Mouse (Mus musculus) C2C12 (cell line): ENCODE data around the gene Ahdc1. TPM values are rescaled to one million over a fixed set of nuclear protein-coding genes. Genes with fewer than 3 reads are reported as not detected.

Experiments
- H3K27me3 ChIP-seq: one replicate; pipeline ENCODE4 v1.6.1; 2011; ENCODE audit not compliant: control insufficient read depth, insufficient read depth, insufficient read length
- H3K36me3 ChIP-seq: one replicate; pipeline ENCODE4 v1.6.1; 2011; ENCODE audit not compliant: control insufficient read depth, insufficient read depth
- H3K4me3 ChIP-seq: one replicate; pipeline ENCODE4 v1.5.1; 2011; ENCODE audit warnings: mild to moderate bottlenecking, control low read depth; ENCODE audit not compliant: poor library complexity, insufficient read depth, severe bottlenecking
- H3K79me2 ChIP-seq: one replicate; pipeline ENCODE4 v1.6.1; 2011; ENCODE audit not compliant: control insufficient read depth, insufficient read depth
- H3K79me3 ChIP-seq: one replicate; pipeline ENCODE4 v1.6.1; 2011; ENCODE audit warnings: low read depth, control low read depth
- H3ac ChIP-seq: one replicate; pipeline ENCODE3; 2011; ENCODE audit warnings: low read depth; ENCODE audit not compliant: control insufficient read depth, insufficient read length
- CEBPB ChIP-seq: IDR thresholded peaks from one replicate; pipeline ENCODE4 v1.6.1; 2011; ENCODE audit warnings: low read depth, mild to moderate bottlenecking, control low read depth, moderate library complexity
- CTCF ChIP-seq: IDR thresholded peaks from one replicate; pipeline ENCODE4 v1.5.1; 2011; ENCODE audit not compliant: control insufficient read depth, insufficient read depth, insufficient read length
- FOSL1 ChIP-seq: IDR thresholded peaks from one replicate; pipeline ENCODE4 v1.8.0; 2011; ENCODE audit warnings: mild to moderate bottlenecking, low read length; ENCODE audit not compliant: poor library complexity, insufficient read depth, severe bottlenecking
- MAX ChIP-seq: IDR thresholded peaks from one replicate; pipeline ENCODE4 v1.6.1; 2011; ENCODE audit warnings: mild to moderate bottlenecking, control low read depth
- MYOD1 ChIP-seq: IDR thresholded peaks from one replicate; pipeline ENCODE4 v1.6.1; 2011; ENCODE audit warnings: low read depth; ENCODE audit not compliant: control insufficient read depth, insufficient read length
- MYOG ChIP-seq: IDR thresholded peaks from one replicate; pipeline ENCODE4 v1.6.1; 2011; ENCODE audit not compliant: control insufficient read depth, insufficient read length; ENCODE audit errors: extremely low read depth
- USF1 ChIP-seq: IDR thresholded peaks from one replicate; pipeline ENCODE4 v1.6.1; 2011; ENCODE audit warnings: low read depth, mild to moderate bottlenecking, control low read depth, moderate library complexity
- polyA plus RNA-seq: library from polyadenylated mRNA; unstranded; fragments of >200 nt; fragmentation: generic; extraction: Trizol; gene quantifications from one replicate; pipeline ENCODE4 v1.2.1, GENCODE M21; 2012; ENCODE audit warnings: missing spikeins

Ahdc1 gene
- polyA plus RNA-seq, 1 experiment: 27.9 TPM

DNA sequence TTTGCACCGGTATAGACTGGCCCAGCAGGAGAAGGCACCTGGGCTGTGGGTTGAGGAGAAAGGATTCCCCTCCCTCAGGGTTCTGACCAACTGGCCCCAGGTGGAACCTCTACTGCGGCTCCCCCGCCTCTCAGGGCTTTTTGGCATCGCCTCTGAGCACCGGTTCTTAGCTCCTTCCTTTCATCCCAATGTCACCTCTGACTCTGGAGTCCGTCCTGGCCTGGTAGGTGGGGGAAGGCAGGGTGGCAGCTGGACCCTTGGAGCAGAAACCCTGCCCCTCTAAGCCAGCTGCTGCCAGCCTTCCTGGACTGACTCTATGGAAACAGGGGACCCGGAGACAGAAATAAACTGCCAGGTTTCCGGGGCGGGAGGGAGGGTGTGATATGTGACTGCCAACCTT, 26.2 kb downstream of the Ahdc1 start:
- Histone ChIP-seq H3K79me2 (peaks cover 88% of the 10 kb centered on the region), H3K4me3 (no peak overlapping the region), H3K36me3 (peaks cover 5% of the 10 kb centered on the region), H3K79me3 (peaks cover 38% of the 10 kb centered on the region), H3K27me3 (no peaks in the 10 kb centered on the region), H3ac (no peak overlapping the region)
- TF ChIP-seq MYOG: no peak
- TF ChIP-seq MYOD1: no peak
- no peak for TF ChIP-seq USF1
- TF ChIP-seq FOSL1: no peak
- TF ChIP-seq MAX: no peak
- TF ChIP-seq CTCF: no peak
- TF ChIP-seq CEBPB: no peak

DNA sequence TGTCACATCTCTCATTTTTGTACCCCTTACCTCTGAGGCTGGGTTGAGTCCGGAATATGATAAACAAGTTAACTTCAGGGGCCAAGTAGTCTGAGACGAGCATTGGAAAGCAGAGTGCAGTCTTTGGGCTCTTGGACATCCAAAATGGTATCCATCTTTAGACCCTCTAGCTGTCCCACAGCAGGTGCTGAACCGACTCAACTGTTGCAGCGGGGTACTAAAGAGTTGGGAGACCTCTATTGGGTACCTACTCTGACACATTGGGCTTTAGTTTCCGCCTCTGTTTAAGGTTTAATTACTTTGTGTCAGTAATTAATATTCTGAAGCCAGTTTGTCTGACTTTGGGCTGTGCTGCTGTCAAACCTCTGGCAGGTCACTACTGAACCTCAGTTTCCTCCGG, 26.7 kb downstream of the Ahdc1 start:
- H3K79me2 ChIP-seq: peaks cover 88% of the 10 kb centered on the region
- no peak overlapping the region for H3K4me3 ChIP-seq
- TF ChIP-seq MYOD1: no peak
- TF ChIP-seq MAX: no peak
- no peak for TF ChIP-seq USF1
- TF ChIP-seq FOSL1: no peak
- TF ChIP-seq CEBPB: no peak
- TF ChIP-seq CTCF: no peak
- no peak for TF ChIP-seq MYOG
- H3ac ChIP-seq: no peak overlapping the region
- peaks cover under 1% of the 10 kb centered on the region for H3K36me3 ChIP-seq
- no peaks in the 10 kb centered on the region for H3K27me3 ChIP-seq
- peaks cover 39% of the 10 kb centered on the region for H3K79me3 ChIP-seq

DNA sequence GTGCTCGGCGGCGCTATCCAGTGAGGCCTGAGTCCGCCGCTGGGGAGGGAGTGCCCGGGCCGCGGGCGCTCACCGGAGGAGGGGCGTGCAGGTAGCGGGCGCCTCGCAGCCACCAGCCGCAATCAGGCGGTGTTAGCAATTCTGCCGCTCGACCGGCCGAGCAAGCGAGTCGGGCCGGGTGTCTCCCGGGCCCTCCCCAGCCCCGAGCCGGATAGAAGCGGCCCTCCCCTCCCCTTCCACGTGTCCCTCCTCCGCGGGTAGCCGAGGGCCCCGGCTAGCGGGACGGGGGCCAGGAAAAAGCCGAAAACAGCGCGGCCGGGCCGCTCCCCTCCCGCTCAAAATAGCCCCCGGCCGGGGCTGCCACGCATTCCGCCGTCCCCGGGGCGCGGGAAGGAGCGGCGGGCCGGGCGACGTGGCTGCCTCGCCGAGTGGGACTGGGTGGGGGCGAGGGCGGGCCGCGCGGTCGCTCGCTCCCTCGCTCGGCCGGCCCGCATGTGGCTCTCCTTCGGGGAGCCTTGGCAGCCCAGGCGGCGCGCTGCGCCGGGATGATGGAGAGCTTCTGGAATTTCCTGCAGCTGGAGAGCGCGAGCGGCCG, 27.6 kb downstream of the Ahdc1 start:
- Histone ChIP-seq H3K36me3 (no peaks in the 10 kb centered on the region), H3K4me3 (peak overlapping the region; percentile 30), H3K27me3 (no peaks in the 10 kb centered on the region), H3K79me2 (peaks cover 89% of the 10 kb centered on the region), H3ac (peak overlapping the region; percentile 90), H3K79me3 (peaks cover 43% of the 10 kb centered on the region)
- TF ChIP-seq USF1 (no peak), MAX (no peak), CTCF (no peak), MYOG (no peak), MYOD1 (no peak), CEBPB (no peak), FOSL1 (no peak)

DNA sequence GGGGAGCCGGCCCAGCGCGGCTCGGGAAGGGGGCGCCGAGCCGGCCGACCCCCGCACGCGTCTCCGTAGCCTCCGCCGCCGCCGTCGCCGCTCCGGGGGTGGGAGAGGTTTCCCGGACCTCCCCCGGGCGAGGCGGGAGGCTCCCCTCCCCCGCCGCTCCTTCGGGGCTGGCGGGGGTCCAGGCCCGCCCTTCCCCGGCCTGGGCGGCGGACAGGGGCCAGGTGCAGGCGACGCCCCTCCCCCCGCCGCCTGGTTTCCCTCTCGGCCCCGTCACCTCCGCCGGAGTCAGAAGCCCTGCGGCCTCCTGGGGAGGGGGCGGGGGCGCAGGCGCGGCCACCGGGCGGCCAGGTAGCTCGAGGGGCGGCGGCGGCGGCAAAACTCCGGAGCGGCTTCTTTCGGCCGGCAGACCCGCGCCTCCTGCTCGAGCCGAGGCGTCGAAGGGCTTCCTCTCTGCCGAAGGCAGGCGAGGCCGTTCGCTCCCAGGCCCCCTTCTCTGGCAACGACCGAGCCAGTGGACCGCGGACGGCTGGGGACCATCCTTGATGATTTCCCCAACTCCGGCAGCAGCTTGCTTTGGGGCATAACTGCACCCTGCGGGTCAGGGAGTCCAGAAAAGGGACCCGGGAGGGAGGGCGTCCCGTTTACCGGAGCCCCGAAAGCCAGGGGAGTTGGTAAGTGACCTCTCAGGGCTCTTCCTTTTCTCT, 28.2 kb downstream of the Ahdc1 start:
- Histone ChIP-seq H3K36me3 (no peaks in the 10 kb centered on the region), H3K79me3 (peaks cover 47% of the 10 kb centered on the region), H3K4me3 (no peak overlapping the region), H3K79me2 (peaks cover 91% of the 10 kb centered on the region), H3ac (peak overlapping the region; percentile 90), H3K27me3 (no peaks in the 10 kb centered on the region)
- TF ChIP-seq FOSL1 (no peak), CEBPB (no peak), USF1 (no peak), MYOD1 (no peak), MAX (no peak), CTCF (no peak), MYOG (no peak)

DNA sequence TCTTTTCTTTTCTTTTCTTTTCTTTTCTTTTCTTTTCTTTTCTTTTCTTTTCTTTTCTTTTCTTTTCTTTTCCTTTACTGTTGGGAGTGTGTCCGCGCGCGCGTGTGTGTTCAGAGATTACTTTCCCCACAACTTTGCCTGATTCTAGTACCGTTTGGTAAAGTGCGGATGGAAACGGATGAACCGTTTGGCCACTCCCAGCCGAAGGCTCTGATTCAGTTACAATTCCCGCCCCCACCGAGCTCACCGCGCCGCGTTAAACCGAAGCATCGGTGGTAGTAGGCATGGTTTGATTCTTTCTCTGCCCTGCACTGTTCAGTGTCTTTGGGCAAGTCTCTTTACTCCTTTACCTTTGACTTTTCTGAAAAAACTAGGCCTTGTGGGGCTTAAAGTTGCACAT, 28.8 kb downstream of the Ahdc1 start:
- H3K36me3 ChIP-seq: no peaks in the 10 kb centered on the region
- H3K4me3 ChIP-seq: no peak overlapping the region
- peaks cover 91% of the 10 kb centered on the region for H3K79me2 ChIP-seq
- peaks cover 49% of the 10 kb centered on the region for H3K79me3 ChIP-seq
- H3K27me3 ChIP-seq: no peaks in the 10 kb centered on the region
- TF ChIP-seq USF1: no peak
- TF ChIP-seq CTCF: no peak
- TF ChIP-seq MYOG: no peak
- no peak for TF ChIP-seq MYOD1
- TF ChIP-seq FOSL1: no peak
- TF ChIP-seq MAX: no peak
- TF ChIP-seq CEBPB: no peak
- no peak overlapping the region for H3ac ChIP-seq
